Mouse (Mus musculus) embryonic facial prominence, embryonic 15.5 days (tissue): ENCODE results near the gene Atg4b. TPM values are rescaled to one million over a fixed set of nuclear protein-coding genes. Genes with fewer than 3 reads are reported as not detected.

Experiments
- ATAC-seq: fragments of 200-750 bp; cut with Nextera tagmentation; 2 replicates; pipeline ENCODE4 v1.8.0; 2017; ENCODE audit warnings: low read depth, moderate TSS enrichment; ENCODE audit not compliant: insufficient number of reproducible peaks, low FRiP score, low TSS enrichment
- H3K27ac ChIP-seq: fragments of 300-500 bp; sonication (generic); replicated peaks from 2 replicates; pipeline ENCODE4 v1.5.1; 2015; ENCODE audit warnings: mild to moderate bottlenecking, inconsistent platforms
- H3K27me3 ChIP-seq: fragments of 300-500 bp; sonication (generic); 2 replicates; pipeline ENCODE4 v1.6.1; 2015; ENCODE audit warnings: inconsistent platforms
- H3K36me3 ChIP-seq: fragments of 300-500 bp; sonication (generic); 2 replicates; pipeline ENCODE4 v1.6.1; 2015; ENCODE audit warnings: mild to moderate bottlenecking, inconsistent platforms
- H3K4me1 ChIP-seq: fragments of 300-500 bp; sonication (generic); 2 replicates; pipeline ENCODE4 v1.6.1; 2015; ENCODE audit warnings: inconsistent platforms
- H3K4me2 ChIP-seq: fragments of 300-500 bp; sonication (generic); replicated peaks from 2 replicates; pipeline ENCODE4 v1.6.1; 2015; ENCODE audit warnings: mild to moderate bottlenecking, inconsistent platforms
- H3K4me3 ChIP-seq: fragments of 300-500 bp; sonication (generic); replicated peaks from 2 replicates; pipeline ENCODE4 v1.5.1; 2015; ENCODE audit warnings: mild to moderate bottlenecking, inconsistent platforms
- H3K9ac ChIP-seq: fragments of 300-500 bp; sonication (generic); 2 replicates; pipeline ENCODE4 v1.6.1; 2015; ENCODE audit warnings: inconsistent platforms
- H3K9me3 ChIP-seq: fragments of 300-500 bp; sonication (generic); replicated peaks from 2 replicates; pipeline ENCODE4 v1.6.1; 2016; ENCODE audit warnings: inconsistent platforms
- WGBS: fragments of 180-500 bp; shearing (Covaris S2); methylation state at CpG from one replicate; pipeline ENCODE4 v1.1.7; 2015; 5-methylcytosine and 5-hydroxymethylcytosine counted together
- polyA plus RNA-seq: library from polyadenylated mRNA; unstranded; fragments of >200 nt; fragmentation: Nextera tagmentation; extraction: Ambion mirVana; gene quantifications from 2 replicates; pipeline ENCODE4 v1.2.1, GENCODE M21; 2015

Atg4b gene
- 77.2 and 78.5 TPM in 2 replicates for polyA plus RNA-seq

- H3K4me2 ChIP-seq: no peak within 1 kb of the TSS
- no peak within 1 kb of the TSS for H3K4me3 ChIP-seq
- no peak within 1 kb of the TSS for H3K9ac ChIP-seq
- no peak within 1 kb of the TSS for H3K27ac ChIP-seq
- peaks cover 20% of the 10 kb centered on the region for H3K4me1 ChIP-seq
- whole genome bisulfite sequencing: 81% methylated on average over 6 of the region's 6 CpGs
- H3K27me3 ChIP-seq: no peaks in the 10 kb centered on the region
- H3K9me3 ChIP-seq: no peaks in the 10 kb centered on the region
- ATAC-seq: no peak
- peaks cover 26% of the 10 kb centered on the region for H3K36me3 ChIP-seq
Observed at GRCm38 (mm10) chr1:93751290-93751689, at the start of gene Atg4b. Gene Atg4b, plus strand, starts transcription at chr1:93751500.

GRCm38 (mm10) chr1:93702106-93702505 is 49.2 kb upstream of the Atg4b start:
- Histone ChIP-seq H3K27me3 (no peaks in the 10 kb centered on the region), H3K9me3 (no peaks in the 10 kb centered on the region), H3K4me2 (no peak overlapping the region), H3K27ac (no peak overlapping the region), H3K36me3 (peaks cover 17% of the 10 kb centered on the region; the same call in 1 of the 2 replicates), H3K4me3 (no peak overlapping the region), H3K4me1 (no peaks in the 10 kb centered on the region), H3K9ac (no peak overlapping the region)
- no peak for ATAC-seq
- WGBS: 93% methylated on average over 1 of the region's 1 CpGs

- no peak overlapping the region for H3K27ac ChIP-seq
- H3K36me3 ChIP-seq: peaks cover 17% of the 10 kb centered on the region; the same call in 1 of the 2 replicates
- H3K4me2 ChIP-seq: no peak overlapping the region
- ATAC-seq: no peak
- H3K9ac ChIP-seq: no peak overlapping the region
- H3K9me3 ChIP-seq: no peaks in the 10 kb centered on the region
- H3K4me1 ChIP-seq: no peaks in the 10 kb centered on the region
- H3K4me3 ChIP-seq: no peak overlapping the region
- H3K27me3 ChIP-seq: no peaks in the 10 kb centered on the region
- WGBS: 88% methylated on average over 10 of the region's 10 CpGs
Observed at GRCm38 (mm10) chr1:93703472-93704048, 47.7 kb upstream of the Atg4b start.

DNA sequence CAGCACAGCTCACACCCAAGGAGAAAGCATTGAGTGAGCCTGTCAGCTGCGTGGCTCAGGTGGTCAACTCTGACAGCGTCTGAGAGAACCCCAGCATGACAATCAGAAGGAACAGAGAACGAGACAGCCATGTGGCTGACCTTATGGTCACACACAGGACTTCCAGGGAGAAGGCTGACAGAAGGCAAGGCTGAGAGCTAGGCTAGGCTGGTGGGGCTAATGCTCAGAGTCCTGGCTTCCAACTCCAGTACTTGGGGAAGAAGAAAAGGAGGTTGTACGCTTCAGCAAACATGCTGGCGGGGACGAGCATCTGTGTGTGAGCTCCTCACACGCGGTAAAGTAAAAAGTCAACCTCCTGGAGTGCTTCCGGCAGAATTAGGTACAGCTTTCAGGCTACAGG is 47.0 kb upstream of the Atg4b start:
- no peak overlapping the region for H3K27ac ChIP-seq
- no peak for ATAC-seq
- H3K4me3 ChIP-seq: no peak overlapping the region
- no peaks in the 10 kb centered on the region for H3K27me3 ChIP-seq
- H3K36me3 ChIP-seq: peaks cover 17% of the 10 kb centered on the region; the same call in 1 of the 2 replicates
- H3K9me3 ChIP-seq: no peaks in the 10 kb centered on the region
- 85% methylated on average over 9 of the region's 9 CpGs for WGBS
- no peaks in the 10 kb centered on the region for H3K4me1 ChIP-seq
- H3K4me2 ChIP-seq: no peak overlapping the region
- H3K9ac ChIP-seq: no peak overlapping the region

- 53% methylated on average over 3 of the region's 3 CpGs for WGBS
- Histone ChIP-seq H3K27me3 (no peaks in the 10 kb centered on the region), H3K4me3 (no peak overlapping the region), H3K4me2 (no peak overlapping the region), H3K36me3 (peaks cover 17% of the 10 kb centered on the region; the same call in 1 of the 2 replicates), H3K4me1 (no peaks in the 10 kb centered on the region), H3K27ac (no peak overlapping the region), H3K9ac (no peak overlapping the region), H3K9me3 (no peaks in the 10 kb centered on the region)
- ATAC-seq: no peak
Observed at GRCm38 (mm10) chr1:93705389-93705788, 45.9 kb upstream of the Atg4b start.

- Histone ChIP-seq H3K4me3 (no peak overlapping the region), H3K4me1 (no peaks in the 10 kb centered on the region), H3K27ac (no peak overlapping the region), H3K9me3 (no peaks in the 10 kb centered on the region), H3K9ac (no peak overlapping the region), H3K36me3 (peaks cover 47% of the 10 kb centered on the region), H3K4me2 (no peak overlapping the region), H3K27me3 (no peaks in the 10 kb centered on the region)
- WGBS: 88% methylated on average over 2 of the region's 2 CpGs
- ATAC-seq: no peak
Observed at GRCm38 (mm10) chr1:93716166-93716565, 35.1 kb upstream of the Atg4b start.

- H3K36me3 ChIP-seq: peaks cover 17% of the 10 kb centered on the region
- H3K9me3 ChIP-seq: no peaks in the 10 kb centered on the region
- 74% methylated on average over 7 of the region's 7 CpGs for WGBS
- ATAC-seq: no peak
- H3K9ac ChIP-seq: no peak overlapping the region
- no peaks in the 10 kb centered on the region for H3K4me1 ChIP-seq
- no peak overlapping the region for H3K27ac ChIP-seq
- no peaks in the 10 kb centered on the region for H3K27me3 ChIP-seq
- no peak overlapping the region for H3K4me3 ChIP-seq
- H3K4me2 ChIP-seq: no peak overlapping the region
Observed at GRCm38 (mm10) chr1:93721557-93721956, 29.7 kb upstream of the Atg4b start.

GRCm38 (mm10) chr1:93724623-93725022 is 26.7 kb upstream of the Atg4b start:
- ATAC-seq: no peak
- no peak overlapping the region for H3K4me2 ChIP-seq
- 82% methylated on average over 3 of the region's 3 CpGs for WGBS
- no peaks in the 10 kb centered on the region for H3K4me1 ChIP-seq
- no peaks in the 10 kb centered on the region for H3K27me3 ChIP-seq
- no peak overlapping the region for H3K27ac ChIP-seq
- H3K4me3 ChIP-seq: no peak overlapping the region
- H3K9ac ChIP-seq: no peak overlapping the region
- H3K9me3 ChIP-seq: no peaks in the 10 kb centered on the region
- H3K36me3 ChIP-seq: peaks cover 6% of the 10 kb centered on the region; the same call in 1 of the 2 replicates

- Histone ChIP-seq H3K4me1 (no peaks in the 10 kb centered on the region), H3K4me3 (no peak overlapping the region), H3K27ac (no peak overlapping the region), H3K4me2 (no peak overlapping the region), H3K27me3 (no peaks in the 10 kb centered on the region), H3K9ac (no peak overlapping the region), H3K9me3 (no peaks in the 10 kb centered on the region), H3K36me3 (peaks cover 6% of the 10 kb centered on the region; the same call in 1 of the 2 replicates)
- 94% methylated on average over 5 of the region's 5 CpGs for whole genome bisulfite sequencing
- ATAC-seq: no peak
Observed at GRCm38 (mm10) chr1:93725665-93726064, 25.6 kb upstream of the Atg4b start.

DNA sequence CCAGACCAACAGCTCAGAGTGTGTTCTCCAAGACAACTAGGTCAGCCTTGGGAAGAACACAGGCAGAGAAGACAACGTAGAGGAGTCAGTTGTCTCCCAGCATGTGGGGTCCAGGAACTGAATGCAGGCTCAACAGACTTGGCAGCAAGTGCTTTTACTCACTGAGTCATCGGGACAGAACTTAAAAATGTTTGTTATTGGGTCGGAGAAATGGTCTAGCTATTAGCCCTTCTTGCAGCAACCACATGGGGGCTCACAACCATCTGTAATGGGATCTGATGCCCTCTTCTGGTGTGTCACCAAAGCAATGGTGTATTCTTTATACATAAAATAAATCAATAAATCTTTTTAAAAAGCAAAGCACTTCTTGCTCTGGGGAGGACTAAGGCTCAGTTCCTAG is 25.2 kb upstream of the Atg4b start:
- Histone ChIP-seq H3K4me3 (no peak overlapping the region), H3K27me3 (no peaks in the 10 kb centered on the region), H3K9me3 (no peaks in the 10 kb centered on the region), H3K9ac (no peak overlapping the region), H3K4me2 (no peak overlapping the region), H3K27ac (no peak overlapping the region), H3K36me3 (peaks cover 6% of the 10 kb centered on the region; the same call in 1 of the 2 replicates), H3K4me1 (no peaks in the 10 kb centered on the region)
- 73% methylated on average over 3 of the region's 3 CpGs for WGBS
- no peak for ATAC-seq

DNA sequence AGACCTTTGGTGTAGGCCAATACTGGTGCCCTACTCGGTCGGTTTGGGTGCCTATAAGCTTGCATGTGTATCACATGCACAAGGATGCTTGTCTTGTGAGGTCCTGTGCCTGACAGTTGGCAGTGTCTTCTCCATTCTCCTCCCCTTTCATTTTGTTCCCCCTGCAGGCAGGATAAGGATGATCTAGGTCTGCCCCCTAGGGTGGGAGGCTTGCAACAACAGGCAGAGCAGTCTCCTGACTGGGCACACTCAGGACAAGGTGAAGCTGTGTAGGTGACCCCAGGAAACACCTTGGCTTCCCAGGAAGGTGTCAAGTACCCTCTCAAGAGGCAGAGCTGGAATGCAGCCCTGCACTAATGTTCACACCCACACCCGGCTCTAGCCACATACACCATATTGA is 24.3 kb upstream of the Atg4b start:
- Histone ChIP-seq H3K4me1 (0 out of 2 replicates have a peak, but pooled peaks cover 3% of the 10 kb centered on the region), H3K9ac (no peak overlapping the region), H3K4me2 (no peak overlapping the region), H3K4me3 (no peak overlapping the region), H3K36me3 (peaks cover 6% of the 10 kb centered on the region; the same call in 1 of the 2 replicates), H3K27ac (no peak overlapping the region), H3K9me3 (no peaks in the 10 kb centered on the region), H3K27me3 (no peaks in the 10 kb centered on the region)
- WGBS: 73% methylated on average over 3 of the region's 3 CpGs
- no peak for ATAC-seq

DNA sequence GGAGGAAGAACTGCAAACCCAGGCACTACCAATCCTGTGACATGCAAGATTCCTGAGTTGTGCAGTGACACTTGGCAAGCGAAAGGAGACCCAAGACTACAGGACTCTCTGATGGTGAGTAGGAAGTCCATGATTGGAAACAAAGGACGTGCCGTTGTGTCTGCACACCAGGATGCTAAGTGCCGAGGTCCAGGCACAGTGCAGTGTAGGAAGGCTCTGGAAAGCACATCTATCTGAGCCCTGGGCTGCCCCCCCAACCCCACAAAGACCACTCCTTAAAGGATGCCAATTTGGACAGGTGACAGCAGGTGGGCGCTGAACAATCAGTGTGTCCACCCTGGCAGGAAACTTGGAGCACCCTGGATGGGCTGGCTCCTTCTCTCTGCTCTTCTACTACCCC is 20.2 kb upstream of the Atg4b start:
- no peaks in the 10 kb centered on the region for H3K9me3 ChIP-seq
- H3K27me3 ChIP-seq: no peaks in the 10 kb centered on the region
- H3K36me3 ChIP-seq: no peaks in the 10 kb centered on the region
- H3K9ac ChIP-seq: no peak overlapping the region
- 0 out of 2 replicates have a peak, but pooled peaks cover 5% of the 10 kb centered on the region for H3K4me1 ChIP-seq
- H3K4me2 ChIP-seq: no peak overlapping the region
- no peak for ATAC-seq
- H3K4me3 ChIP-seq: no peak overlapping the region
- WGBS: 94% methylated on average over 5 of the region's 5 CpGs
- H3K27ac ChIP-seq: no peak overlapping the region
